Mouse (Mus musculus) monocyte, adult 5-6 weeks (primary cell): Measurements from ENCODE around the gene Gng2. TPM values are rescaled to one million over a fixed set of nuclear protein-coding genes. Genes with fewer than 3 reads are reported as not detected.
A peak's percentile ranks its signal among the peaks of the same experiment; 100 is the strongest.
"Not testable (repeated sequence)": the region's sequence is repeated elsewhere in the genome, so short reads cannot be mapped to it uniquely, and the experiment has no call there.

Experiments
- ATAC-seq: fragments of 153-309, 156-312 bp; replicated peaks from 2 replicates; pipeline ENCODE4 v1.8.0; 2017; ENCODE audit warnings: mild to moderate bottlenecking; ENCODE audit not compliant: low TSS enrichment, insufficient number of reproducible peaks, severe bottlenecking, poor library complexity, low FRiP score
- total RNA-seq: library from RNA; stranded (forward); fragments of 200-1000, 200-491, 200-594 nt; gene quantifications from 3 replicates; pipeline ENCODE4 v1.2.3, GENCODE M21; 2017

Gng2 gene
- total RNA-seq, 1 experiment from 2014 or later, result 22.2 TPM

- ATAC-seq, result no peak
Observed at GRCm38 (mm10) chr14:19900492-19900891, 76.9 kb downstream of the Gng2 start.

GRCm38 (mm10) chr14:19887569-19887968, 89.9 kb downstream of the Gng2 start:
- ATAC-seq, result no peak

- not testable (repeated sequence) for ATAC-seq
Observed at GRCm38 (mm10) chr14:19884431-19884830, 93.0 kb downstream of the Gng2 start.

- ATAC-seq, result no peak
Observed at GRCm38 (mm10) chr14:19874201-19874807, 103.1 kb downstream of the Gng2 start.

- ATAC-seq, result no peak
Observed at GRCm38 (mm10) chr14:19867286-19867935, 110.0 kb downstream of the Gng2 start.

- ATAC-seq, result not testable (repeated sequence)
Observed at GRCm38 (mm10) chr14:19865121-19865520, 112.3 kb downstream of the Gng2 start.

GRCm38 (mm10) chr14:19861311-19862080, 115.9 kb downstream of the Gng2 start:
- ATAC-seq, result no peak

GRCm38 (mm10) chr14:19860281-19860680, 117.1 kb downstream of the Gng2 start:
- ATAC-seq, result no peak

- no peak for ATAC-seq
Observed at GRCm38 (mm10) chr14:19858808-19859776, 118.3 kb downstream of the Gng2 start.

GRCm38 (mm10) chr14:19858279-19858678, 119.1 kb downstream of the Gng2 start:
- no peak for ATAC-seq

GRCm38 (mm10) chr14:19853471-19853870, 124.0 kb downstream of the Gng2 start:
- ATAC-seq, result no peak

- peak; percentile 69; the same call in 1 of the 2 replicates for ATAC-seq
Observed at GRCm38 (mm10) chr14:19839600-19840332, 137.7 kb downstream of the Gng2 start.

- ATAC-seq, result no peak
Observed at GRCm38 (mm10) chr14:19836289-19836688, 141.1 kb downstream of the Gng2 start.

GRCm38 (mm10) chr14:19825481-19825880, 151.9 kb downstream of the Gng2 start:
- no peak for ATAC-seq

GRCm38 (mm10) chr14:19823321-19824142, 153.9 kb downstream of the Gng2 start, which contains the start of gene Rtraf:
Gene Rtraf (minus strand): TSS chr14:19823824.
- ATAC-seq, result peak; percentile 99
